Mouse (Mus musculus): ENCODE measurements around the gene D11Wsu47e. TPM values are rescaled to one million over a fixed set of nuclear protein-coding genes. Genes with fewer than 3 reads are reported as not detected.

D11Wsu47e gene
- total and polyA plus RNA-seq, 3 experiments: 4.7 to 6.4 (median 5.8) TPM

GRCm38 (mm10) chr11:113667122-113667521, 17.1 kb upstream of the D11Wsu47e start:
- Histone ChIP-seq H3K9ac (ENCODE audit: low read depth, low read length) (no peak overlapping the region), H3K27me3 (ENCODE audit: control insufficient read depth, insufficient read depth, low read length) (no peaks in the 10 kb centered on the region), H3K4me1 (ENCODE audit: control insufficient read depth, insufficient read depth, low read length) (peaks cover 5% of the 10 kb centered on the region; the same call in 1 of the 2 replicates), H3K36me3 (ENCODE audit: control insufficient read depth, insufficient read depth, low read length) (no peaks in the 10 kb centered on the region; the same call in 1 of the 2 replicates), H3K79me2 (replicated peaks; ENCODE audit: control insufficient read depth, insufficient read depth, low read length) (no peaks in the 10 kb centered on the region; the same call in 1 of the 2 replicates), H3K4me3 (no peak overlapping the region), H3K27ac (no peak overlapping the region)
- WGBS: 52% methylated on average over 2 of the region's 2 CpGs
- DNase-seq: no peak
- TF ChIP-seq POLR2A (IDR thresholded peaks at IDR 0.05; ENCODE audit: insufficient read depth, low read depth, low read length): no peak
- no peak for TF ChIP-seq EP300 (IDR thresholded peaks at IDR 0.05; ENCODE audit: insufficient read depth, low read depth, low read length)
- TF ChIP-seq CTCF (IDR thresholded peaks at IDR 0.05): no peak
- intact Hi-C loops (cut with DNase I): no loop called here

- TF ChIP-seq CTCF (IDR thresholded peaks at IDR 0.05) (no peak), EP300 (IDR thresholded peaks at IDR 0.05; ENCODE audit: insufficient read depth, low read depth, low read length) (no peak), POLR2A (IDR thresholded peaks at IDR 0.05; ENCODE audit: insufficient read depth, low read depth, low read length) (no peak)
- Histone ChIP-seq H3K27me3 (ENCODE audit: control insufficient read depth, insufficient read depth, low read length) (no peaks in the 10 kb centered on the region), H3K27ac (no peak overlapping the region), H3K4me1 (ENCODE audit: control insufficient read depth, insufficient read depth, low read length) (peaks cover 5% of the 10 kb centered on the region; the same call in 1 of the 2 replicates), H3K79me2 (replicated peaks; ENCODE audit: control insufficient read depth, insufficient read depth, low read length) (no peaks in the 10 kb centered on the region; the same call in 1 of the 2 replicates), H3K36me3 (ENCODE audit: control insufficient read depth, insufficient read depth, low read length) (no peaks in the 10 kb centered on the region; the same call in 1 of the 2 replicates), H3K4me3 (no peak overlapping the region), H3K9ac (ENCODE audit: low read depth, low read length) (no peak overlapping the region)
- intact Hi-C loops (cut with DNase I): no loop called here
- DNase-seq: no peak
- 60% methylated on average over 4 of the region's 4 CpGs for WGBS
Measured at GRCm38 (mm10) chr11:113667704-113668103, 16.5 kb upstream of the D11Wsu47e start.

DNA sequence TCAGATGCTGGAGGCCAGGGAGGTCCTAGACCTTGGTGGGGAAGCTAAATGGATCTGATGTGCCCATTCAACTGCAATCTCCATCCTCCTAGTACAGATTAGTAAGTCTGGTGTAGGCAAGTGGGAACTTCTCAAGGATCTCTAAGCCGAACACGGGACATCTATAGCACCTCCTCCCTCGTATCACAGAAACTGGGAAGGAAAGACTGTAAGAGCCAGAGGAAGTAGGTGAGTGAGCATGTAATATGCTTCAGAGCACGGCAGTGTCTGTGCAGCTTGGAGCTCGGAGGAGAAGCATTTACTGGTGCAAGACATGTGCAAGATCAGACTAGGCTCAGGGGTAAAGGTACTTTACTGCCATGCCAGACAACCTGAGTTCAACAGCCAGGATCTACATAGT, 15.4 kb upstream of the D11Wsu47e start:
- TF ChIP-seq EP300 (IDR thresholded peaks at IDR 0.05; ENCODE audit: insufficient read depth, low read depth, low read length) (no peak), POLR2A (IDR thresholded peaks at IDR 0.05; ENCODE audit: insufficient read depth, low read depth, low read length) (no peak), CTCF (IDR thresholded peaks at IDR 0.05) (no peak)

GRCm38 (mm10) chr11:113669711-113670110, 14.5 kb upstream of the D11Wsu47e start:
- no peak overlapping the region for H3K27ac ChIP-seq
- H3K27me3 ChIP-seq (ENCODE audit: control insufficient read depth, insufficient read depth, low read length): no peaks in the 10 kb centered on the region
- no peak overlapping the region for H3K4me3 ChIP-seq
- WGBS: 82% methylated on average over 4 of the region's 4 CpGs
- H3K36me3 ChIP-seq (ENCODE audit: control insufficient read depth, insufficient read depth, low read length): peaks cover 2% of the 10 kb centered on the region
- H3K9ac ChIP-seq (ENCODE audit: low read depth, low read length): no peak overlapping the region
- H3K4me1 ChIP-seq (ENCODE audit: control insufficient read depth, insufficient read depth, low read length): peaks cover 6% of the 10 kb centered on the region; the same call in 1 of the 2 replicates
- TF ChIP-seq EP300 (IDR thresholded peaks at IDR 0.05; ENCODE audit: insufficient read depth, low read depth, low read length) (no peak), CTCF (IDR thresholded peaks at IDR 0.05) (no peak)
- intact Hi-C loops (cut with DNase I): no loop called here
- peaks cover 4% of the 10 kb centered on the region; the same call in 1 of the 2 replicates for H3K79me2 ChIP-seq (replicated peaks; ENCODE audit: control insufficient read depth, insufficient read depth, low read length)
- no peak for DNase-seq

More for the DNA sequence above, 15.4 kb upstream of the D11Wsu47e start:
- 68% methylated on average over 5 of the region's 5 CpGs for WGBS
- DNase-seq: no peak
- intact Hi-C loops (cut with DNase I): no loop called here
- H3K36me3 ChIP-seq (ENCODE audit: control insufficient read depth, insufficient read depth, low read length): peaks cover under 1% of the 10 kb centered on the region
- no peaks in the 10 kb centered on the region for H3K27me3 ChIP-seq (ENCODE audit: control insufficient read depth, insufficient read depth, low read length)
- no peak overlapping the region for H3K4me3 ChIP-seq
- no peak overlapping the region for H3K27ac ChIP-seq
- H3K79me2 ChIP-seq (replicated peaks; ENCODE audit: control insufficient read depth, insufficient read depth, low read length): peaks cover under 1% of the 10 kb centered on the region; the same call in 1 of the 2 replicates
- no peak overlapping the region for H3K9ac ChIP-seq (ENCODE audit: low read depth, low read length)
- peaks cover 5% of the 10 kb centered on the region; the same call in 1 of the 2 replicates for H3K4me1 ChIP-seq (ENCODE audit: control insufficient read depth, insufficient read depth, low read length)

- WGBS: 63% methylated on average over 4 of the region's 4 CpGs
- Histone ChIP-seq H3K36me3 (ENCODE audit: control insufficient read depth, insufficient read depth, low read length) (peaks cover 2% of the 10 kb centered on the region), H3K9ac (ENCODE audit: low read depth, low read length) (no peak overlapping the region; the same call in 1 of the 2 replicates), H3K4me3 (no peak overlapping the region), H3K79me2 (replicated peaks; ENCODE audit: control insufficient read depth, insufficient read depth, low read length) (peaks cover 8% of the 10 kb centered on the region), H3K27me3 (ENCODE audit: control insufficient read depth, insufficient read depth, low read length) (no peaks in the 10 kb centered on the region), H3K27ac (peak overlapping the region; percentile 30; the same call in 1 of the 2 replicates), H3K4me1 (ENCODE audit: control insufficient read depth, insufficient read depth, low read length) (peaks cover 4% of the 10 kb centered on the region; the same call in 1 of the 2 replicates)
- DNase-seq: no peak
- TF ChIP-seq POLR2A (IDR thresholded peaks at IDR 0.05; ENCODE audit: insufficient read depth, low read depth, low read length) (no peak), CTCF (IDR thresholded peaks at IDR 0.05) (no peak), EP300 (IDR thresholded peaks at IDR 0.05; ENCODE audit: insufficient read depth, low read depth, low read length) (no peak)
- intact Hi-C loops (cut with DNase I): no loop called here
Measured at GRCm38 (mm10) chr11:113673614-113674013, 10.6 kb upstream of the D11Wsu47e start.

DNA sequence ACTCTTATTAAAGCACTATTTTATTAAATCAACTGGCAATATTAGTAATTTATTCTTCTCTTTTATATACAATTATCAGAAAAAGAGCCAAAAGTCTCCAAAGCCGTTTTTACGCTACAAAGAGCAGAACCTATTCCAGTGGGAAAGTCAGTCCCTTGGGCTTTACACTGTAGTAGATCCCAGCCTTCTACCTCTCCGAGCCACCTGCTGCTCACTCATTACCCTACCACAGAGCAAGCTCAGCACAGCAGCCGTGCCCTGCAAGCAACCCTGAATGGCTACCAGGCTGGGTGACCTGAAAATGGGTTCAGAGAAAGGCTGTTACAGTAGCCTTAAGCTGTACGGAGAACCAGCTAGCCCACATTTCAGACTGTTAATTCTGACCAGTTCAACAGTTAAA, 9.6 kb upstream of the D11Wsu47e start:
- peak overlapping the region; percentile 12 for H3K27ac ChIP-seq
- H3K79me2 ChIP-seq (replicated peaks; ENCODE audit: control insufficient read depth, insufficient read depth, low read length): peaks cover 8% of the 10 kb centered on the region
- peaks cover 2% of the 10 kb centered on the region for H3K36me3 ChIP-seq (ENCODE audit: control insufficient read depth, insufficient read depth, low read length)
- H3K9ac ChIP-seq (ENCODE audit: low read depth, low read length): no peak overlapping the region
- peaks cover 4% of the 10 kb centered on the region; the same call in 1 of the 2 replicates for H3K4me1 ChIP-seq (ENCODE audit: control insufficient read depth, insufficient read depth, low read length)
- TF ChIP-seq EP300 (IDR thresholded peaks at IDR 0.05; ENCODE audit: insufficient read depth, low read depth, low read length): no peak
- no peaks in the 10 kb centered on the region for H3K27me3 ChIP-seq (ENCODE audit: control insufficient read depth, insufficient read depth, low read length)
- DNase-seq: no peak
- intact Hi-C loops (cut with DNase I): no loop called here
- no peak overlapping the region for H3K4me3 ChIP-seq
- WGBS: 79% methylated on average over 5 of the region's 5 CpGs

Measured in heart, adult 2 months (tissue).